Mouse (Mus musculus) myocyte (in vitro differentiated cells): ENCODE measurements around the gene Arfip1.

Source experiments
- CEBPB ChIP-seq: IDR thresholded peaks from 2 replicates; pipeline ENCODE4 v1.6.1; 2011; ENCODE audit warnings: mild to moderate bottlenecking, moderate library complexity; ENCODE audit not compliant: poor library complexity, insufficient read depth, severe bottlenecking
- POLR2A ChIP-seq: IDR thresholded peaks from one replicate; pipeline ENCODE4 v1.6.1; 2011; ENCODE audit warnings: low read depth, mild to moderate bottlenecking, control low read depth, moderate library complexity; ENCODE audit not compliant: insufficient read length
- TCF3 ChIP-seq: IDR thresholded peaks from one replicate; pipeline ENCODE4 v1.6.1; 2011; ENCODE audit warnings: low read depth, control low read depth; ENCODE audit not compliant: insufficient read length
- USF1 ChIP-seq: IDR thresholded peaks from one replicate; pipeline ENCODE4 v1.6.1; 2011; ENCODE audit warnings: low read depth, mild to moderate bottlenecking, control low read depth, moderate library complexity

GRCm38 (mm10) chr3:84467419-84468110, 114.9 kb downstream of the Arfip1 start:
- TF ChIP-seq USF1, result no peak
- TF ChIP-seq POLR2A, result no peak
- no peak for TF ChIP-seq TCF3
- TF ChIP-seq CEBPB, result no peak
